Mouse (Mus musculus): ENCODE data around the gene Auts2. TPM values are rescaled to one million over a fixed set of nuclear protein-coding genes. Genes with fewer than 3 reads are reported as not detected.

Auts2 gene
- polyA plus RNA-seq, 2 experiments = 38.3 to 50.8 TPM

DNA sequence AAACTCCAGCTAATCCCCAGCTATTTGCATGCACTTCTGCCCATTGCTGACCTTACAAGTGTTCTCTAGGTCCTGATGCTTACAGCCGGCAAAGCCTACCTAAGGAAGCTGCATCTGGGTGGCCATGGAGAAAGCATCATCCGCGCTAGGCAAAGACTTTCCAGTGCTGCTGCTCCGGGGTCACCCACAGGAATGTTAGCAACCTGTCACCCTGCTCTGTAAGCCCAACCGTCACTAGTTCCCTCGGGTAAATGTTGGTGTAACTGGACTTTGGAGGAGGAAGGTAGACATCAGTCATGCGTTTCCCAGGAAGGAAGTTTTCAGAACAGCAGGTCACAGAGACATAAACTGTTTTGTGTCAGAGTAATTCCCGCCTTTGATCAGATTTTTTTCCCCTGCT lies 287.6 kb downstream of the Auts2 start:
- Histone ChIP-seq H3K27ac (replicated peaks; ENCODE audit: low read depth, low read length) (no peak overlapping the region), H3K4me1 (ENCODE audit: control insufficient read depth, insufficient read depth, low read length) (no peaks in the 10 kb centered on the region), H3K9me3 (ENCODE audit: control insufficient read depth, low read length) (no peaks in the 10 kb centered on the region), H3K9ac (ENCODE audit: low read depth, low read length, severe bottlenecking) (no peak overlapping the region), H3K27me3 (ENCODE audit: control insufficient read depth, insufficient read depth, low read length) (no peaks in the 10 kb centered on the region), H3K4me2 (replicated peaks; ENCODE audit: low read depth, low read length, severe bottlenecking) (no peak overlapping the region), H3K36me3 (ENCODE audit: control insufficient read depth, insufficient read depth, low read length) (no peaks in the 10 kb centered on the region), H3K4me3 (replicated peaks; ENCODE audit: low read length) (no peak overlapping the region)
- TF ChIP-seq POLR2A (IDR thresholded peaks at IDR 0.05; ENCODE audit: borderline replicate concordance, extremely low read depth, insufficient read depth, insufficient read length) = no peak
- 76% methylated on average over 8 of the region's 8 CpGs for WGBS
- ATAC-seq (ENCODE audit: low FRiP score, low read depth) (no peak), DNase-seq (ENCODE audit: low spot score) (no peak)

DNA sequence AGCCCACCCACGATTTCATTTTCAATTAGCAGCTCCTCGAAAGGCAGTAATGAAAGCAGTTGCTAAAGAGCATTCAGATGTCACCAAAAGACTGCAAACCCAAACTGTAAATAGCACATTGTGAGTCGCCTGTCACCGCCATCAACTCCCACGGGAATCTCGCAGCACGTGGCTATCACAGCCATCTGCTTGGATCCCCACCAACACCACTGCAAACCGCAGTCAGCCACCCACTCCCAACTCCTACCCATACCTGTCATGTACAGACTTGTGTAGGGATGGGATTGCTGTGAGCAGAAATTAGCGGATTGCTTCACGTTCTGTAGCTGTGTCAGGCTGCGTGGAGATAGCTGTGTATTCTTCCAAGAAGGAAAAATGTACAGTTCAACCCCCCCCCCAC lies 293.6 kb downstream of the Auts2 start:
- Histone ChIP-seq H3K4me3 (replicated peaks; ENCODE audit: low read length) (no peak overlapping the region), H3K4me2 (replicated peaks; ENCODE audit: low read depth, low read length, severe bottlenecking) (no peak overlapping the region), H3K4me1 (ENCODE audit: control insufficient read depth, insufficient read depth, low read length) (peaks cover 7% of the 10 kb centered on the region), H3K27me3 (ENCODE audit: control insufficient read depth, insufficient read depth, low read length) (no peaks in the 10 kb centered on the region), H3K9ac (ENCODE audit: low read depth, low read length, severe bottlenecking) (no peak overlapping the region), H3K36me3 (ENCODE audit: control insufficient read depth, insufficient read depth, low read length) (no peaks in the 10 kb centered on the region), H3K9me3 (ENCODE audit: control insufficient read depth, low read length) (no peaks in the 10 kb centered on the region), H3K27ac (replicated peaks; ENCODE audit: low read depth, low read length) (no peak overlapping the region)
- DNase-seq (ENCODE audit: low spot score) (no peak), ATAC-seq (ENCODE audit: low FRiP score, low read depth) (no peak)
- TF ChIP-seq POLR2A (IDR thresholded peaks at IDR 0.05; ENCODE audit: borderline replicate concordance, extremely low read depth, insufficient read depth, insufficient read length) = no peak
- WGBS = 71% methylated on average over 11 of the region's 11 CpGs

DNA sequence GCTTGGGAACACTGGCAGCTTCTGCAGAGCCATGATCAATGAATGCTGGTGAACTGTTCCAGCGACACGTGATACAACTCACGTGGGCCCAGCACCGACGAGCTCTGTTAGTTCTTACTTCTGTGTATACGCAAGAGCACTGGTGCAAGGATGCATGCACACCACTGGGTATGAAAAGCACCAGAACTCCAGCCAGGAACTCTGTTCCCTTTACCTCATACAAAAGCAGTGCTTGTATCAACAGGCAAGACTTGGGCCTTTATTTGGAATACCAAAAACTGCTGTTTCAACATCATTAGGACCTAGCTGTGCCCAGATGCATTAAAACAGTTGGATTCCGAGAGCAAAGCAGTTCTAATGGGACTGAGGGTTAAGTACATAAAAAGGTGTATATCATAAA lies 295.1 kb downstream of the Auts2 start:
- no peaks in the 10 kb centered on the region for H3K27me3 ChIP-seq (ENCODE audit: control insufficient read depth, insufficient read depth, low read length)
- no peak overlapping the region for H3K27ac ChIP-seq (replicated peaks; ENCODE audit: low read depth, low read length)
- TF ChIP-seq POLR2A (IDR thresholded peaks at IDR 0.05; ENCODE audit: borderline replicate concordance, extremely low read depth, insufficient read depth, insufficient read length) = no peak
- WGBS = 70% methylated on average over 7 of the region's 7 CpGs
- no peaks in the 10 kb centered on the region for H3K36me3 ChIP-seq (ENCODE audit: control insufficient read depth, insufficient read depth, low read length)
- ATAC-seq (ENCODE audit: low FRiP score, low read depth) (no peak), DNase-seq (ENCODE audit: low spot score) (no peak)
- no peak overlapping the region for H3K4me3 ChIP-seq (replicated peaks; ENCODE audit: low read length)
- no peak overlapping the region for H3K4me2 ChIP-seq (replicated peaks; ENCODE audit: low read depth, low read length, severe bottlenecking)
- H3K4me1 ChIP-seq (ENCODE audit: control insufficient read depth, insufficient read depth, low read length) = peaks cover 7% of the 10 kb centered on the region
- no peaks in the 10 kb centered on the region for H3K9me3 ChIP-seq (ENCODE audit: control insufficient read depth, low read length)
- H3K9ac ChIP-seq (ENCODE audit: low read depth, low read length, severe bottlenecking) = no peak overlapping the region

GRCm38 (mm10) chr5:132235460-132235859 lies 307.7 kb downstream of the Auts2 start:
- TF ChIP-seq POLR2A (IDR thresholded peaks at IDR 0.05; ENCODE audit: borderline replicate concordance, extremely low read depth, insufficient read depth, insufficient read length) = no peak
- Histone ChIP-seq H3K27me3 (ENCODE audit: control insufficient read depth, insufficient read depth, low read length) (no peaks in the 10 kb centered on the region), H3K36me3 (ENCODE audit: control insufficient read depth, insufficient read depth, low read length) (no peaks in the 10 kb centered on the region), H3K4me1 (ENCODE audit: control insufficient read depth, insufficient read depth, low read length) (peaks cover 6% of the 10 kb centered on the region; the same call in 1 of the 2 replicates), H3K4me3 (replicated peaks; ENCODE audit: low read length) (no peak overlapping the region), H3K9me3 (ENCODE audit: control insufficient read depth, low read length) (no peaks in the 10 kb centered on the region), H3K27ac (replicated peaks; ENCODE audit: low read depth, low read length) (no peak overlapping the region), H3K9ac (ENCODE audit: low read depth, low read length, severe bottlenecking) (no peak overlapping the region), H3K4me2 (replicated peaks; ENCODE audit: low read depth, low read length, severe bottlenecking) (no peak overlapping the region)
- ATAC-seq (ENCODE audit: low FRiP score, low read depth) (no peak), DNase-seq (ENCODE audit: low spot score) (no peak)
- WGBS = 63% methylated on average over 5 of the region's 5 CpGs

DNA sequence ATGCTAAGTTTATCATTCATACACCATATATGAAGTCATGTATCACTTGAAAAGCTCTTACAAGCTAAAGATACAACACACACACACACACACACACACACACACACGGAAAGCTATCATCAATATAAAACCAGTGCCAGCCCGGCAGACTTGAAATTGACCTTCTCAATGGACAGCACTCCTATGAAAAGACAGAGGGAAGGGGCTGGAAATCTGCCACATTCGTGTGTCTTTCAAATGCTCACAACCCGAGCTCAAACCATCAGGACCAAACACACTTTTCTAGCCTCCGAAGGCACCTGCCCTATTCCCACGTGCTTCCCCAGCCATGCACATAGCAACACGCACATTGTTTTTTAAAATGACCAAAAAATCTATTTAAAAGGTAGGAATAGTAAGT lies 308.7 kb downstream of the Auts2 start:
- WGBS = 83% methylated on average over 7 of the region's 7 CpGs
- ATAC-seq (ENCODE audit: low FRiP score, low read depth) (no peak), DNase-seq (ENCODE audit: low spot score) (no peak)
- no peak overlapping the region for H3K4me3 ChIP-seq (replicated peaks; ENCODE audit: low read length)
- H3K9ac ChIP-seq (ENCODE audit: low read depth, low read length, severe bottlenecking) = no peak overlapping the region
- peaks cover 13% of the 10 kb centered on the region for H3K4me1 ChIP-seq (ENCODE audit: control insufficient read depth, insufficient read depth, low read length)
- H3K27me3 ChIP-seq (ENCODE audit: control insufficient read depth, insufficient read depth, low read length) = no peaks in the 10 kb centered on the region
- no peak overlapping the region for H3K4me2 ChIP-seq (replicated peaks; ENCODE audit: low read depth, low read length, severe bottlenecking)
- H3K9me3 ChIP-seq (ENCODE audit: control insufficient read depth, low read length) = no peaks in the 10 kb centered on the region
- no peaks in the 10 kb centered on the region for H3K36me3 ChIP-seq (ENCODE audit: control insufficient read depth, insufficient read depth, low read length)
- TF ChIP-seq POLR2A (IDR thresholded peaks at IDR 0.05; ENCODE audit: borderline replicate concordance, extremely low read depth, insufficient read depth, insufficient read length) = no peak
- no peak overlapping the region for H3K27ac ChIP-seq (replicated peaks; ENCODE audit: low read depth, low read length)

All from limb, embryonic 14.5 days (tissue).